Mouse (Mus musculus): ENCODE data around the gene Zfp942.

The Zfp942 gene

GRCm38 (mm10) chr17:21962107-21962907 lies at the start of gene Zfp942, which contains the start of gene Zfp943:
TSS of gene Zfp942 (minus strand) at chr17:21962464.
TSS of gene Zfp943 (plus strand) at chr17:21962552.
- peak; percentile 68 to 83 for DNase-seq (ENCODE audit: low spot score in 2 of 2)

GRCm38 (mm10) chr17:21963302-21963701 lies 1.0 kb upstream of the Zfp942 start:
- DNase-seq (ENCODE audit: low spot score in 2 of 2): no peak

GRCm38 (mm10) chr17:21909456-21910052 lies 52.7 kb downstream of the Zfp942 start, which contains the start of gene Zfp995:
TSS of gene Zfp995 (minus strand) at chr17:21909926.
- peak; percentile 29 to 58 for DNase-seq (ENCODE audit: low spot score in 2 of 2)

- DNase-seq (ENCODE audit: low spot score in 2 of 2): no peak
These were observed 53.2 kb downstream of the Zfp942 start for GRCm38 (mm10) chr17:21909039-21909438.

Data from spleen, postnatal 4 days (tissue).